Mouse (Mus musculus): ENCODE measurements around the gene Gm12184.

The Gm12184 gene

GRCm38 (mm10) chr11:48776664-48777063 lies 49.8 kb downstream of the Gm12184 start:
- in situ Hi-C loops (cut with MboI, MseI), result no loop called here

- in situ Hi-C loops (cut with MboI, MseI), result no loop called here
Observed at GRCm38 (mm10) chr11:48775483-48775882, 51.0 kb downstream of the Gm12184 start.

All from T-helper 2 cell (primary cell).